Mouse (Mus musculus) kidney, adult 2 months (tissue): ENCODE measurements around the gene Sod2.
"Not testable (repeated sequence)": the region's sequence is repeated elsewhere in the genome, so short reads cannot be mapped to it uniquely, and the experiment has no call there.

Experiments
- CTCF ChIP-seq: fragments of 200-500 bp; conservative IDR thresholded peaks from 2 replicates; pipeline ENCODE4 v1.5.1; 2011; ENCODE audit warnings: low read depth, mild to moderate bottlenecking, control low read depth, low read length, moderate library complexity, mixed read lengths; ENCODE audit not compliant: insufficient read depth, insufficient read length
- POLR2A ChIP-seq: fragments of 200-500 bp; IDR thresholded peaks from one replicate; pipeline ENCODE4 v1.6.1; 2011; ENCODE audit warnings: low read depth, low read length, control low read depth

- TF ChIP-seq CTCF, POLR2A: not testable (repeated sequence)
Measured at GRCm38 (mm10) chr17:12959377-12959776, 47.3 kb upstream of the Sod2 start.
